Mouse (Mus musculus) megakaryocyte progenitor cell, adult 5-6 weeks (primary cell): ENCODE measurements around the gene Obscn. TPM values are rescaled to one million over a fixed set of nuclear protein-coding genes. Genes with fewer than 3 reads are reported as not detected.

Experiments
- ATAC-seq: replicated peaks from 2 replicates; pipeline ENCODE4 v1.8.0; 2016; ENCODE audit warnings: mild to moderate bottlenecking, moderate TSS enrichment, inconsistent platforms; ENCODE audit not compliant: poor library complexity
- total RNA-seq, 2 experiments: library from RNA; stranded (forward) in 1 of 2; stranded (reverse) in 1 of 2; fragments of 157-497, 149-512 nt in 1 of 2; fragments of 200-1000 nt in 1 of 2; gene quantifications; 2 replicates each; pipeline versions ENCODE4 v1.2.3 to v1.2.4; 2015 to 2017

Gene Obscn
- total RNA-seq (2015), result 0.07 TPM in 1 of 2 replicates, not detected in the other
- total RNA-seq (2017), result under 0.01 TPM in 1 of 2 replicates, not detected in the other

DNA sequence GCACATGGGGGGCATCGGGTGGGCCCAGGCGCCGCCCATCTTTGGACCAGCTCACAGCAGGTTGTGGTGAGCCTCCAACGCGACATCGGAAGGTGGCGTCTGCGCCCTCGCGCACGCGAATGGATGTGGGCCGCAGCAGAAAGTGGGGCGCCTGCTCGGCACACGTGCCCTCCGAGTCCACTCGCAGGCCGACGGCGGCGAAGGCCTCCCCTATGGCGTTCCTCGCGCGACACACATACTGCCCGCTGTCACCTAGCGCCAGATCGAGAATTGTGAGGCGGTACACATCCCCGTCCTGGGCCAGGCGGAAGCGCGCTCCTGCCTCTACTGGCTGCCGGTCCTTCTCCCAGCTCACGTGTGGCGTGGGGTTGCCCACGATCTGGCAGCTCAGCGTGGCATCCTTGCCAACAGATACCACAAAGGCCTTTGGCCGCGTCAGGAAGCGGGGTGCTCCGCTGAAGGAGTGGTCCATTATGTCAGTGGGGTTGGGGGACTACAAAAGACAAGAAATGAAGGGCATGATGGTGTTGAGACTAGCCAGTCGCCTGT, at the start of gene Obscn:
Gene Obscn, minus strand, starts transcription at position 499 of the 549 bp plus-strand sequence.
- ATAC-seq, result no peak

DNA sequence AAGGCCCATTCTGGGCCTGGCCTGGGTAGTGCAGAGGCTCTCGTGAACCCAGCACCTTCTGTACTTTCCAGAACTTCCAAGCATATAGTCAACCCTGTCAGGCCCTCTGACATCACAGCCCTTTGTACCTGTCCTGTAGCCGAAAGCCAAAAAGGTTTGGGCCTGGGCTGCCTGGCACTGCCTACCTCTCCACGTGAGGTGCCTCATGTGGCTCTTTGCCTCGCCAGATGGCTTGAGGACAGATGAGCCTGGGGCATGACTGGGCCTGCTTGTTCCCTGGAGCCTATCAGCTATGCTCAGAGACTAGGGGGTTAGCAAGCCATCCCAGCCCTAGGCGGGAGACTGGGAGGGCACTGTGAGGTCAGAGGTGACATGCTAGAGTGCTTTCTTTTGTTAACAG, 49.3 kb upstream of the Obscn start:
- no peak for ATAC-seq

DNA sequence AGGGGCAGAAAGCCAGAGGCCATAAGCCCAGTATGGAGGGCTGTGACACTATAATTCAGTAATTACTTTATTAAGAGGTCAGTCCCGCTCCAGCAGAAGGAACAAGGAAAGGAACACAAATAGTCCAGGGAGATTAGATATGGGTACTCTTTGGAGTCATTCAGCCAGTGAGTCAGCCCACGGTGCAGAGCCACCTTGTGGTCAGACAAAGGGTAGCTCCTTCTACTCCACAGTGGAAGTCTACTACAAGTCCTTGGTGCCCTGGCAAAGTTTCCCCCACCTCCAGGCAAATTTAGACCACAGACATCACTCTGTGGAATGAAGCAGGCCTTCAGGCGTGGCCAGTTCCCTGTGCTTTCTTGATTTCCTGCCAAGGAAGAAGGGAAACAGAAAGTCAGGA, 47.6 kb upstream of the Obscn start:
- peak; percentile 85 for ATAC-seq

DNA sequence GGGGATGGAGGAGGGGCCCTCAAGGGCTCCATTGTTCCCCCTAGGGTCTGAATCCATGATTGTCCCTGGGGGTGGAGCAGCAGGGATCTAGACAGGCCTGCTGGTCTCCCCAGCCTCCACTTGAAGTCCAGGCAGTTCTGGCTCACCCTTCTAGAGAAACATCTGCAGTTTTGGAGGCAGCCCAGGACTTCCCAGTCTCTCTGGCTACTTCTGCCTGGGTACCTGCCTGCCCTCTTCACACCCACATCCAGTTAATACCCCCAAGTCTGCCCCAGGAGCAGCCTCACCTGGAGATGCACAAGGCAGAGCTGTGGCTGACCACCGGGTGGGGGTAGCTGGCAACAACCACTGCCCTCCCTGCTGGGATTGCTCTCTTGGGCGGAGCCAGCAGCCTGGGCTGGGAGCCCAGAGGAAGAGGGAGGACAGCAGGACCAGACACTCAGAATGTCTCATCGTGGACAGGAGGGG, 46.7 kb upstream of the Obscn start, which contains the start of gene Gjc2:
Gene Gjc2, minus strand, starts transcription at position 350 of the 468 bp plus-strand sequence.
- no peak for ATAC-seq

DNA sequence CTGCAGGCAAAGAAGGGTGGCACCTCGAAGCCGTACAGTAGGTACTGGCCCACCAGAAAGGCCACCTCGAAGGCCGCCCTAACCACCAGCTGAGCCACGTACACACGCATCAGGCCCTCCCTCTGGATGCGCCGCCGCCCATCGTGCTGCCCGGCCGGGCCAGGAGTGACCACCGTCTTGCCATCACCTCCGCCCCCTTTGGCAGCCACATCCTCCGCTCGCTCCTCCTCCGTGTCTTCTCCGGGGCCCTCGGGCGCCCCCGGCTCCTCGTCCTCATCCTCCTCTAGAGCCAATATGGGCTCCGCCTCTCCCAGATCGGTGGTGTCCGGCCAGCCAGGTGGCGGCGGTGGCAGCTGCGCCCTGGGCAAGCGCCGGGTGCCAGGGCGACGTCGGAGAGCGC, 40.7 kb upstream of the Obscn start:
- no peak for ATAC-seq

DNA sequence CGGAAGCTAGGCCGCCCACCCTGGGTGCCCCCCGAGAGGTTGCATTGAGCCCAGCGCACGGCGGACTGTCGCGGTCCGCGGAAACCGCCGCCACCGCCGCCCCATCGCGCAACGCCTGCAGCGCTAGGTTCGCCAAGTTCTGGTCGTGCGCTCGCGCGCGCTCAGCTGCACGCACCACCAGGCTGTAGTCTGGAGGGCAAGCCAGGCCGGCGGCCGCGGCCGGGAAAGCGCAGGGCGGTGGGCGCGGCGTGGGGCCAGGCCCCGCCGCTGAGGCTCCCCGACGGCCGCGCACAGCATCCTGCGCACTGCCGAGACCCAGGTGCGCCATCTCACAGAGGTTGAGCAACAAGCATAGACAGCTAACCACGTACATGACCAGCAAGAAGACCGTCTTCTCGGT, 40.3 kb upstream of the Obscn start:
- ATAC-seq, result no peak

DNA sequence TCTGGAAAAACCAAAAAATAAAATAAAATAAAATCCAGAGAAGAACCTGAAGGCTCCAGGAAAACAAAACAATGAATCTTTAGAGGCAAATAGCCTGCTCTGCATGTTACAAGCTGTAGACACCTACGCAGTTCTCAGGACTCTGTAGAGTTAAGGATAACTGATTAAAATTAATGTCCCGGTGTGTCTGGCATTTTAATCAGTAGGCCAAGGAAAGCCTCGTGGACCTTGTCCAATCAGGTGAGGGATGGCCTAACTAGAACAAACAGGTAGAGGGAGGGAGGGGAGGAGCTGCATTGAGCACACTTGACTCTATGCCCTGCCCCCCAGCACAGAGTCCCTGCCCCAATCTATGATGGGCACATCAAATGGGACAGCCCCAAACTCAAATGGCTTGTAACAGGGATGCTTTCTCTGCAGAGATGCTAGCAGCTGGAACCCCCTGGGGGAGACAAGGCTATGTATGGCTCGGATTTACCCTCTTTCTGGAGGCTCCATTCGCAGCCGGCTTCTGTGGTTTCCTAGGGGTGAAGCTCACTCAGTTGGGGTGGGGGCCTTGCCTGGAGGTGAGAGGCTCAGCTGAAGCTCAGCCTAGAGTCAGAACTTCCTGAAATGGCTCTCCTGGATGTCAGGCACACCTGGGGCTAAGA, 38.1 kb upstream of the Obscn start:
- no peak for ATAC-seq

DNA sequence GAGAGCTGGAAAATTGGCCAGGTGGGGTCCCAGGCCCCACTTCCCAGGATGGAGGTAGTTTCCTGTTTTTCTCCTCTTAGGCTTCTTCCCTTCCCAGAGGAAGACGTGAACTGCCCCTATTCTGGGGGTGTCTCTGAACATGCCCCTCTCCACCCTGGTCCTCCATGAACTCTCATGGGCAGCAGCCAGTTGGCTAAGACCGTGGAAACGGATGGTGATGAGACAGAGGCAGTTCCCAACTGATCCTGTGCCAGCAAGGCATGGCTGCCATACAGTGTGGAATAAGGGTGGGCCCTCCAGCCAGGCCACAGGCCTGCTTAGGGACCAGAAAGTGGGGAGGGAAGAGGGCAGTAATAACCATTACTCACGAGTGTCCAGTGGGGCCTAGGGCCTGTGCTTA, 34.3 kb upstream of the Obscn start:
- ATAC-seq, result no peak

DNA sequence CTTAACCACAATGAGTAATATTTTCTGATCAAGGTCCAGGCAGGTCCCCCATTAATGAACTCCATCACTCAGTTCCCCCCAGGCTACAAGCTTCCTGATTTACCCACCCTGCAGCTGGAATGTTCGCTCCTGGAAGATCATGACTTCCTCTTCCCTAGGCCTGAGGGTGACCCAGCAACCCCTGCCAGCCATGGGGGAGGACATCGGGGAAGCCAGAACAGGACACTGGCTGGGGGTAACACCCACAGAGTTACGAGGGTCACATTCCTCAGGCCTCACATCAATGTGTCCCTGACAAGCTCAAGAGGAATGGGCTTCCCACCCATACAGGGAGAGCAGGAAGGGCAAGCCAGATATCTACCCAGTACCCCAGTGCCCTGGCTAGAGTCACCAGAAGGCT, 33.6 kb upstream of the Obscn start:
- ATAC-seq, result no peak

DNA sequence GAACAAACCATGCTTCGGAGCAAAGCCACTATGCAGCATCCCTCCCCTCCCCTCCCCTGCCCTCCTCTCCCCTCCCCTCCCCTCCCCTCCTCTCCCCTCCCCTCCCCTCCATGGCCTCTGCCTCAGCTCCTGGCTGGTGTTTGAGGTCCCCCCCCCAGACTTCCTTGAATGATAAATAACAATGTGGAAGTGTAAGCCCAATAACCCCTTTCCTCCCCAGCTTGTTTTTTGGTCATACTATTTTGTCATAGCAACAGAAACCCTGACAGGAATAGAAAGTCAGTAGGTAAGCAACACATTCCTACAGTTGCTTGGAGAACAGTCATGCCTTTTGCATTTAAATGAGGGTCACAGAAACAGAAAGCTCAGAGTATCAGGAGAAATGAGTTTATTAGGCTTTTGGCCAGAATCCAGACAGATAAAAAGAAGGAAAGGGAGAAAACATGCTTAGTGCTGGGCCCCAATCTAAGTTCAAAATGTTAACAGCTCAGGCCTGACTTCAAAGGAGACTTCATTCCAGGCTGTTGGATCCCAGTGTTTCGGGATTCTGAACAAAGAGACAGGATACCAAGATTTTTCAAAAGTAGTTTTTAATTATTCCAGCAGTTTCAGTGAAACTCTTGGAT, 29.5 kb upstream of the Obscn start:
- ATAC-seq, result no peak

DNA sequence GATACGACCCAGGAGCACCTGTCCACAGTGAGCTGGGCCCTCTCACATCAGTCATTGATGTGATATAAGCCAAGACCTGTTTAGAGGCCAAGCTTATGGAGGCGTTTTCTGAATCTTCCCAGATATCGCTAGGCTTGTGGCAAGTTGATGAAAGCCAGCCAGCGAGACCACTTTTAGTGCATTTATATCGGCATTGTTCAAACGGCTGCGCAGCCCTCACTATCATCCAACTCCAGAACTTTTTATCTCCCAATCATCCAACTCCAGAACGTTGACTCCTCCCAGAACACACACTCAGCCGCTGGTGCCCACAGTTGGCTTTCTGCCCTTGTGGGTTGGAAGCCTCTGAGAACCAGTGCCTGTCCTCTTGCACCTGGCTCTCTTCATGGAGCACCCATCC, 28.2 kb upstream of the Obscn start:
- peak; percentile 69 for ATAC-seq

DNA sequence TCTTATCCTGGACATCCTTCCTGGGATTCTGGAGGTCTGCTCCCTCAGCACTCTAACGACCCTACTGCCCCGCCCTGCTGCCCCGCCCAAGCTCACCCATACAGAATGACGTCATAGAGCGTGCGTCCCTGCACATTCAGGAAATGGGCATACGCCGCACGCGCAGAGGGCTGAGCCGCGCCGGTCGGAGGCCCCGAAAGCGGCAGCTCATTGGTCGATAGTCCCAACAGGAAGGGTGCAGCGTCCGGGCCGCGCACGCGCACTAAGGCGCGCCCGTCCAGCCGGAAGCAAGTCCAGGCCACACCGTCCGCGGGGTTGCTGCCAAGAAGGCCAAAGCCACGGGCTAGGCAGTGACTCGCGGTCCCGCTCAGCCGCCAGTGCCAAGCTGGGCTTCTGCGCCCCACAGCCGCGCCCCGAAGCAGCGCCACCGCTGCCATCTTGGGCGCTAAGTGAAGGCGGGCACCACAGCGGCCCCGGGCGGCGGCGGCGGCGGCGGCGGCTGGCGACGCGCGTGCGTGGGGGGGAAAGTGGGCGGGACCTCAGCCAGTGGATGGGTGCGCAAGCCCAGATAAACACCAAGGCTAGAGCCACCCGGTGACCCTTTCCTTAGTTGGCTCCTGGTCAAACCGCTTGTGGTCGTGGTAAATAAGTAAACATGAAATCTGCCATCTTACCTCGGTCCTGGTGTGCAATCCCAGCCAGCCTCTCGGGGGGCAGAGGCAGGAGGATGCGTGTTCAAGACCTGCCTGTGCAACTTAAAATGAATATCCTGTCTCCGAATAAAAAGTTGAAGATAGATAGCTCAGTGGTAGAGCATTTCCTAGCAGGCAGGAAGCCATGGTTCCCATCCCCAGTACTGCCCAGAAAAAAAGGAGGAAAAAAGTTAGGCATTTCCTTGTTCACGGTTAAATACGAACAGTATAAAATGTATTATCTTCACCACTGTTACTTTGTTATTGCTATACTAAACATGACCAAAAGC, 27.3 kb upstream of the Obscn start, which contains the start of gene Iba57:
Gene Iba57, minus strand, starts transcription at position 485 of the 982 bp plus-strand sequence.
- peak; percentile 84 for ATAC-seq

DNA sequence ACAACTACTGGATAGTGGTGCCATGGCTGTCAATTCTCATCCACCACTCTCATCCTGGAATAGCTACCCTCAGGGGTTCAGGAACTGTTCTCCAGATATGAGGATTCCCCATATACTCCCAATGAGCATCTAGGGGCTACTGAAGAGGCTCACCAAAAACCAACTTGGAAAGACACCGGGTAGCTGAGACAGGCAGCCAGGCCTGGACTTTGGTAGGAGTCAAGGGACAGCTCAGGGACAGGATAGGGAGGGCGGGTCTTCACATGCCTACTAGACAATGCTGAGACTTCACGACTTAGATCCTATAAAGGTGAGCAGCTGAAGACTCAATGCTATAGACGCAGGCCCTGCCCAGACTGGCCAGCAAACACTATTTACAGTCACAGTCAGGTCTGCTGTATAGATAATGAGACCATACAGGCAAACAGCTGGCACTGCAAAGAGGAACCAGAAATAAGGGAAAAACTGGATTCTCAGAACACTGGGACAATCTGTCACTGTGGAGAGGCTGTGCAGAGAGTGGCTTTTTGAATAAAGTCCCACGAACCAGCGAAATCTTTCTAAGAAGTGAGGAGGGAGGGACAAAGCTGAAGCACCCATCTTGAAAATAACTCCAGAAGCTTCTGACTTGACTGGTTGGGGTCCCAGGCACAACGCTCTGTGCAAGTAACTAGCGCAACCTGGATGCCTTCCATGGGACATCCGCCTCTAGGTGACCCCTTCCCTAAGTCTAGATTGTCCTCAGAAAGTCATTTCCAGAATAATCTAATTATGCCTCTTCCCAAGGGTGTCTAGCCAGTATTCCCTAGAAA, 26.4 kb upstream of the Obscn start:
- ATAC-seq, result no peak

DNA sequence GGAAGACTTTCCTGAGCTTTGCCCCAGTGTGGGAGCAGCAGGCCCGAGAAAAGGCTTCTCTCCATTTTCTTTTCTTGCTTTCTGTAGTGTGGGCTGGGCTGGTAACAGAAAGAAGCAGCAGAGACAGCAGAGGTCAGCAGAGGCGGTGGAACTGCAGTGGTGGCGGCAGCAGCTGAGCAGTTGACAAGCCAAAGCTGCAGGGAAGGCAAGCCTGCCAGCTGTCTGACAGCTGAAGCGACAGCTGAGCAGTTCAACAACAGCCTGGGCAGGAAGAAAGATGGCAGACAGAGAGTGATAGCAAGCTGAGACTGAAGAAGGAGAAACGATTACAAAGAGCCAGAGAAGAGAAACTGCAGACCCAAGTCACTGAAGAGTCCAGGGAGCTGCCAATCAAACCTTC, 25.2 kb upstream of the Obscn start:
- ATAC-seq, result no peak

DNA sequence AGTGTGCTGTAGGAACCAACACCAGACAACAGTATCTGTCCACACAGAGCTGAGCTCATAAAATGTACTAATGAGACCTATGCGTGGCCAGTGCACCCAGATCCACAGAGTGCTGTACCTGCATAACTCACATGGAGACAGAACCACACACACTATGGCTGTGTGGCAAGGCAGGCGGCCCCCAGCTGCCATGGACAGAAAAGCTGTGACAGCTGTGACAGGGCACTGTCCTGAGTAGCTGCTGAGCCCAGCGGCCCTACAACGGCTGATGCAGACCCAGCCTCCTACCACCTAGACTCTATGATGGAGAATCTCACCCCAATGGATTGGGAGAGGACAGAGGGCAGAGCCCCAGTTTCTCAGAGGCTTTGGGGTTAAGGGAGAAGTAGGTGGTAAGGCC, 23.4 kb upstream of the Obscn start:
- ATAC-seq, result no peak

DNA sequence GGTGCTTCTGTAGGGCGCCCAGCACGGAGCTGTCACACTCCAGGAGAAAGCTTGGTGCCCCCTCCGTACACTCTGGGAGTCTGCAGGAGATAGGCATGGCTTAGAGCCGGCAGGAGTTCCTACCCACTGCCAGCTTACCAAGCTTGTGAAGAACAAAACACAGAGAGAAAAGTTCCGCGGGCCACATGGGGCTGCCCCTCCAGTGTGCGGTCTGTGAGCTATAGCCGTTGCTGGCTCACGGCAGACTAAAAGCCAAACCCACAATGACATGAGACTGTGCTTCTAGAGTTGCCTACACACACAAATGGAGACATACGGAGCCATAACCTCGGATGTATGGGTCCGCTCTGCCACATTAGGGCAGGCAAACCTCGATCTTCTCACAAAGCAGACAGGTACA, 22.9 kb upstream of the Obscn start:
- no peak for ATAC-seq

DNA sequence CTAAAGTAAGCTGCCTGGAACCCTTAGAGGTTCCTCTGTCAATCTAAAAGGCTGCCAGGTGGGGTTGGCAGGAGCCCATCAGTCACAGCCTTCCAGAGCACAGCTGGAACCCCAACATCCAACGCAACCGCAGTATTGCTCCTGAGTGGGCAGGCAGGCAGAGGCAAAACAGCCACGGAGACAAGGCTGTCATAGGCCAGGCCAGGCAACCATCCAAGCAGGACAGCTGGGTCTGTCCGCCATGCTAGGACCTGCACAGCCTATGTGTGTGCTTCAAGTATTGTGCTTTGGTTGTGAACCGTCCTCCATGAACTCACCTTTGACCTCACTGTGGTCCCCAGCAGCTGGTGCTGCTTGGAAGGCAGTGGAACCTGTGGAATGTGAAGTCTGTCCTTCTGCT, 19.7 kb upstream of the Obscn start:
- no peak for ATAC-seq

DNA sequence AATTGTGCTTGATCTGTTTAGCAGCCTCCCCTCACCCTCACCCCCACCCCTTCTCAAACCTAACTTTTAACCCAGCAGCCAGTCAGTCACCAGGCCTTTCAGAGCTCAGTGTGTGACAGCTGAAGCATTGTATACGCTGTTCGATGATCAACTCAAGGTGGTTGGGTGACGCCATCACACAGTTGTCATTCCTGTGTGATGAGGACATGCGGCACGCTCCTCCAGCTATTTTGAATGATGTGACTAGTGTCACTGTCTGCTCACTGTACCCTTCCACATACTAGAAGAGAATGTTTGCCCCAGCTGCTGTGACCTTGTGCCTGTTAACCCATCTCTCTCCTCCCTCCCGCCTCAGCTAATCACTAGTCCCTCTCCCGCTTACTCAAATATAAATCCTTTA, 18.0 kb upstream of the Obscn start:
- ATAC-seq, result no peak

DNA sequence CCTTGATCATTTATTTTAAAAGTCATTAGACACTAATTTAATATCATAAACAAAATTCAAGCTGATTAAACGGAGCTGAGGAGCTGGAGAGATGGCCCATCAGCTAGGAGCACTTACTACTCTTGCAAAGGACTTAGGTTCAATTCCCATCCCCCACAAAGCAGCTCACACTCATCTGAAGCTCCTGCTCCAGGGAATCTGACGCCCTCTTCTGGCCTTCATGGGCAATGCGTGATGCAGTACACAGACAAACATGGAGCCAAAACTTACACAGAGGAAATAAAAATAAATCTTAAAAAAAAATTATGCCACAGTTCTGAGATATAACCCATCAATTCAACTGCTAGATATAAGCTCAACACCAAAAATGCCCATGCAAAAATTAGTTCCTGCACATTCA, 15.5 kb upstream of the Obscn start:
- peak; percentile 65 for ATAC-seq

DNA sequence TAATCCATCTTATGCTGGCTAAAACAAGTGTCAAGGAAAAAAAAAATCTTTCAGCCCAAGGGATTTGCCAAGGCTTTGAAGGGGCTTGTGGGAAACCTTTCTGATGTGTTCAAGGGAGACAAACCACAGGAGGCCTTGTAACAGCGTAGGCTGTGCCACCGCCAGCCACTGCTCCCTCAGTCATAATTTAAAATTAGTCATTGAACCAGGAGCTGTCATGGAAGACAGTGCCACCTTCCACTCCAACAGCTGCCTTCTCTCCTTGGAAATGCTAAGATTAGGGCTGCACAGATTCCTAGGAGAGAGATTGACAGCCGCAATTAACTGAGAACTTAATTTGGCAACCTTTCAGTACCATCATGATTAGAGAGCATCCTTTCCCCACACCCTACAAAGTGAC, 13.1 kb upstream of the Obscn start:
- ATAC-seq, result no peak
